Comparison of ENCODE assay signal across 8 mouse cellular contexts in genomic region chr17:34931061-34931734, GRCm38 (mm10). TPM values are rescaled to one million over a fixed set of nuclear protein-coding genes. Genes with fewer than 3 reads are reported as not detected.
DNase-seq lines count a peak whose midpoint lies in the region; ATAC-seq and TF ChIP-seq lines count a peak whose summit lies in the region.

Gene Neu1 (plus strand): TSS chr17:34931253.

- no peaks in the 10 kb centered on the region for H3K9me3 ChIP-seq in E14TG2a.4 (ENCODE audit: low read length)
- no peaks in the 10 kb centered on the region for H3K9me3 ChIP-seq in forebrain, embryonic 12.5 days
- no peaks in the 10 kb centered on the region for H3K9me3 ChIP-seq in heart, postnatal 0 days (replicated peaks; ENCODE audit: control insufficient read depth, low read length)
- no peaks in the 10 kb centered on the region for H3K9me3 ChIP-seq in liver, embryonic 16.5 days (replicated peaks; ENCODE audit: control insufficient read depth, low read length)
- H3K9me3 ChIP-seq in neural tube, embryonic 13.5 days, result no peaks in the 10 kb centered on the region

- peaks cover 63% of the 10 kb centered on the region for H3K4me1 ChIP-seq in E14TG2a.4 (replicated peaks; ENCODE audit: low read depth, low read length)
- peaks cover 11% of the 10 kb centered on the region for H3K4me1 ChIP-seq in forebrain, embryonic 12.5 days
- H3K4me1 ChIP-seq in heart, postnatal 0 days (ENCODE audit: control insufficient read depth, insufficient read depth), result peaks cover 10% of the 10 kb centered on the region; the same call in 1 of the 2 replicates
- peaks cover 13% of the 10 kb centered on the region for H3K4me1 ChIP-seq in liver, embryonic 16.5 days (ENCODE audit: control insufficient read depth, low read depth, low read length)
- H3K4me1 ChIP-seq in neural tube, embryonic 13.5 days (replicated peaks), result peaks cover 12% of the 10 kb centered on the region
- H3K4me1 ChIP-seq in testis, adult 2 months (ENCODE audit: control insufficient read depth, insufficient read depth, low read length), result peaks cover 26% of the 10 kb centered on the region

- TF ChIP-seq CTCF in E14TG2a.4 (conservative IDR thresholded peaks at IDR 0.05; ENCODE audit: low read length), result peak; percentile 45
- peak; percentile 80 for TF ChIP-seq CTCF in heart, postnatal 0 days (IDR thresholded peaks at IDR 0.05; ENCODE audit: low read depth)
- peak; percentile 29; the same call in 1 of the 2 replicates for TF ChIP-seq CTCF in testis, adult 2 months (IDR thresholded peaks at IDR 0.05; ENCODE audit: control insufficient read depth, insufficient read depth, insufficient replicate concordance, low read depth, low read length)

- peak within 1 kb of the TSS; percentile 9; the same call in 1 of the 2 replicates for H3K27ac ChIP-seq in forebrain, embryonic 12.5 days
- peak within 1 kb of the TSS; percentile 44; the same call in 1 of the 2 replicates for H3K27ac ChIP-seq in heart, postnatal 0 days (ENCODE audit: low read depth)
- peak within 1 kb of the TSS; percentile 39; the same call in 1 of the 2 replicates for H3K27ac ChIP-seq in liver, embryonic 16.5 days (ENCODE audit: low read length)
- H3K27ac ChIP-seq in neural tube, embryonic 13.5 days (replicated peaks), result peak within 1 kb of the TSS; percentile 71
- H3K27ac ChIP-seq in testis, adult 2 months (ENCODE audit: control insufficient read depth, insufficient read depth, low read depth, low read length), result 0 out of 2 replicates have a peak within 1 kb of the TSS, but pooled peaks have one; percentile 3

- peak within 1 kb of the TSS; percentile 97 for H3K4me2 ChIP-seq in forebrain, embryonic 12.5 days
- peak within 1 kb of the TSS; percentile 92 for H3K4me2 ChIP-seq in heart, postnatal 0 days (ENCODE audit: low read depth, low read length)
- peak within 1 kb of the TSS; percentile 91 for H3K4me2 ChIP-seq in liver, embryonic 16.5 days (ENCODE audit: low read depth, low read length)
- peak within 1 kb of the TSS; percentile 92 for H3K4me2 ChIP-seq in neural tube, embryonic 13.5 days

- peaks cover 32% of the 10 kb centered on the region for H3K36me3 ChIP-seq in E14TG2a.4 (ENCODE audit: insufficient read depth, low read length)
- peaks cover 11% of the 10 kb centered on the region for H3K36me3 ChIP-seq in forebrain, embryonic 12.5 days (replicated peaks)
- H3K36me3 ChIP-seq in heart, postnatal 0 days (replicated peaks; ENCODE audit: control insufficient read depth, insufficient read depth, low read length), result peaks cover 8% of the 10 kb centered on the region; the same call in 1 of the 2 replicates
- H3K36me3 ChIP-seq in liver, embryonic 16.5 days (ENCODE audit: control insufficient read depth, insufficient read depth), result no peaks in the 10 kb centered on the region
- H3K36me3 ChIP-seq in neural tube, embryonic 13.5 days, result peaks cover 20% of the 10 kb centered on the region
- no peaks in the 10 kb centered on the region for H3K36me3 ChIP-seq in testis, adult 2 months (ENCODE audit: control insufficient read depth, insufficient read depth, low read length)

- peaks cover 35% of the 10 kb centered on the region for H3K27me3 ChIP-seq in E14TG2a.4 (ENCODE audit: insufficient read depth, low read length)
- H3K27me3 ChIP-seq in forebrain, embryonic 12.5 days, result no peaks in the 10 kb centered on the region
- no peaks in the 10 kb centered on the region for H3K27me3 ChIP-seq in heart, postnatal 0 days (ENCODE audit: control insufficient read depth, insufficient read depth, low read length)
- H3K27me3 ChIP-seq in liver, embryonic 16.5 days (ENCODE audit: control insufficient read depth, insufficient read depth, low read depth, low read length), result no peaks in the 10 kb centered on the region
- H3K27me3 ChIP-seq in neural tube, embryonic 13.5 days, result no peaks in the 10 kb centered on the region
- no peaks in the 10 kb centered on the region for H3K27me3 ChIP-seq in testis, adult 2 months (ENCODE audit: control insufficient read depth, insufficient read depth, low read length)

- whole genome bisulfite sequencing in forebrain, embryonic 12.5 days, result under 1% methylated on average over 38 of the region's 38 CpGs
- under 1% methylated on average over 37 of the region's 38 CpGs for whole genome bisulfite sequencing in heart, postnatal 0 days
- WGBS in liver, embryonic 16.5 days (ENCODE audit: insufficient replicate concordance), result under 1% methylated on average over 38 of the region's 38 CpGs
- under 1% methylated on average over 36 of the region's 38 CpGs for WGBS in neural tube, embryonic 13.5 days

- peak; percentile 97 for ATAC-seq in forebrain, embryonic 12.5 days (ENCODE audit: low FRiP score)
- peak; percentile 98 for ATAC-seq in heart, postnatal 0 days (ENCODE audit: insufficient read depth, low read depth)
- ATAC-seq in liver, embryonic 16.5 days (ENCODE audit: low read depth), result peak; percentile 95
- peak; percentile 97 for ATAC-seq in neural tube, embryonic 13.5 days (ENCODE audit: low read depth)

- peak; percentile 97 for DNase-seq in c-Kit-positive CD71-positive TER-119-positive erythroid progenitor cells, embryonic 14.5 days (ENCODE audit: low spot score)
- DNase-seq in heart, postnatal 0 days (ENCODE audit: low spot score), result peak; percentile 99
- peak; percentile 99 for DNase-seq in kidney, postnatal 4 days

- peak; percentile 40; the same call in 1 of the 2 replicates for TF ChIP-seq POLR2A in testis, adult 2 months (IDR thresholded peaks at IDR 0.05; ENCODE audit: control insufficient read depth, low read depth, low read length)

- peak within 1 kb of the TSS; percentile 91 for H3K4me3 ChIP-seq in E14TG2a.4 (replicated peaks; ENCODE audit: low read length)
- peak within 1 kb of the TSS; percentile 75 for H3K4me3 ChIP-seq in forebrain, embryonic 12.5 days (replicated peaks)
- peak within 1 kb of the TSS; percentile 64 for H3K4me3 ChIP-seq in heart, postnatal 0 days (ENCODE audit: low read depth, low read length)
- peak within 1 kb of the TSS; percentile 74 for H3K4me3 ChIP-seq in liver, embryonic 16.5 days (ENCODE audit: low read depth, low read length)
- H3K4me3 ChIP-seq in neural tube, embryonic 13.5 days, result peak within 1 kb of the TSS; percentile 68
- peak within 1 kb of the TSS; percentile 90 for H3K4me3 ChIP-seq in testis, adult 2 months (ENCODE audit: control insufficient read depth, low read depth, low read length)

- peak; percentile 73; the same call in 1 of the 2 replicates for TF ChIP-seq EP300 in heart, postnatal 0 days (IDR thresholded peaks at IDR 0.05; ENCODE audit: low read depth)

- peak within 1 kb of the TSS; percentile 90 for H3K9ac ChIP-seq in forebrain, embryonic 12.5 days
- peak within 1 kb of the TSS; percentile 69 for H3K9ac ChIP-seq in heart, postnatal 0 days (replicated peaks; ENCODE audit: low read depth, low read length)
- H3K9ac ChIP-seq in liver, embryonic 16.5 days (ENCODE audit: low read depth, low read length), result peak within 1 kb of the TSS; percentile 72
- H3K9ac ChIP-seq in neural tube, embryonic 13.5 days, result peak within 1 kb of the TSS; percentile 84

RNA-seq across cellular contexts. Expression of gene Neu1, which starts in this region (rescaled TPM):
- polyA plus RNA-seq in forebrain, embryonic 12.5 days (2016; fragmentation: Nextera tagmentation; extraction: Ambion mirVana), result 16.2 and 16.9 TPM in 2 replicates
- total RNA-seq in heart, postnatal 0 days (2014; rRNA removed; ENCODE audit: low replicate concordance), result 30.1 and 79.2 TPM in 2 replicates
- 18.6 and 19.5 TPM in 2 replicates for polyA plus RNA-seq in heart, postnatal 0 days (2015; fragmentation: Nextera tagmentation; extraction: Ambion mirVana)
- 17.8 and 20.6 TPM in 2 replicates for polyA plus RNA-seq in liver, embryonic 16.5 days (2015; fragmentation: Nextera tagmentation; extraction: Ambion mirVana)
- 30.2 and 30.6 TPM in 2 replicates for polyA plus RNA-seq in neural tube, embryonic 13.5 days (2015; fragmentation: Nextera tagmentation; extraction: Ambion mirVana)
- 4.1 and 7.9 TPM in 2 replicates for polyA plus RNA-seq in testis, adult 2 months (2012; rRNA removed)

Comparison
In these comparisons a context has a peak if more than half of its experiments do, and no peak if none do; other contexts are left out.
1. Peak in every context shown above with its lines: DNase-seq, ATAC-seq, H3K4me3 ChIP-seq and H3K27ac ChIP-seq.
2. CTCF ChIP-seq: peak in every context shown above with its lines; median percentile 80 in heart, postnatal 0 days; 45 in E14TG2a.4; 29 in testis, adult 2 months.
3. H3K27ac ChIP-seq: peak in every context shown above with its lines; median percentile 71 in neural tube, embryonic 13.5 days; 44 in heart, postnatal 0 days; 39 in liver, embryonic 16.5 days; 9 in forebrain, embryonic 12.5 days; 3 in testis, adult 2 months.